Mouse (Mus musculus): ENCODE results near the gene Gm20425. TPM values are rescaled to one million over a fixed set of nuclear protein-coding genes. Genes with fewer than 3 reads are reported as not detected.

Gene Gm20425
- polyA plus RNA-seq, 1 experiment from 2014 or later: 2.2 TPM

GRCm38 (mm10) chr9:103243640-103244039 is 13.5 kb upstream of the Gm20425 start:
- Histone ChIP-seq H3K4me3 (ENCODE audit: low read depth, low read length) (no peak overlapping the region), H3K27me3 (ENCODE audit: control insufficient read depth, insufficient read depth, low read depth, low read length) (no peaks in the 10 kb centered on the region), H3K27ac (ENCODE audit: low read length) (no peak overlapping the region), H3K9me3 (replicated peaks; ENCODE audit: control insufficient read depth, low read length, poor library complexity, severe bottlenecking) (no peaks in the 10 kb centered on the region), H3K4me1 (ENCODE audit: control insufficient read depth, insufficient read depth, low read length) (no peaks in the 10 kb centered on the region), H3K4me2 (ENCODE audit: low read length) (no peak overlapping the region), H3K36me3 (ENCODE audit: control insufficient read depth, insufficient read depth, low read length) (no peaks in the 10 kb centered on the region), H3K9ac (ENCODE audit: low read depth, low read length) (no peak overlapping the region)
- 92% methylated on average over 4 of the region's 4 CpGs for WGBS
- no peak for ATAC-seq

DNA sequence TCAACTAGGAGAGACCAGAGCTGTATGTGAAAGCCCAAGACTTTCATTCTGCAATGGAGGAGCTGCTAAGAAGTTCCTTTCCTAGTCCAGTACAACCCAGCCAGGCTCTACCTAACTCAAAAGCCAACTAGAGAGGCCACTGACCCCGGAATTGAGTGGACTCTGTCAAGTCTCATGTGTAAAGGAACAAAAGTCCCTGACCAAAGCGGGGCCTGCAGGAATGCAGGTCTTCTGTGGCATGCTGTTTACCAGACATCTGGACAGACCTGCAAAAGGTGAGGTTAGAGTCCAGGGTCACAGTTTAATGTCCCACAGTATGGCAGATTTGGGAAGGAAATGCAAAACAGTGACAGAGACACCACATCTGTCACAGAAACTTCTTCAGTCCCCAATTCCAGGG is 11.1 kb upstream of the Gm20425 start:
- Histone ChIP-seq H3K9me3 (replicated peaks; ENCODE audit: control insufficient read depth, low read length, poor library complexity, severe bottlenecking) (no peaks in the 10 kb centered on the region), H3K4me1 (ENCODE audit: control insufficient read depth, insufficient read depth, low read length) (no peaks in the 10 kb centered on the region), H3K36me3 (ENCODE audit: control insufficient read depth, insufficient read depth, low read length) (no peaks in the 10 kb centered on the region), H3K4me3 (ENCODE audit: low read depth, low read length) (no peak overlapping the region), H3K9ac (ENCODE audit: low read depth, low read length) (no peak overlapping the region), H3K27me3 (ENCODE audit: control insufficient read depth, insufficient read depth, low read depth, low read length) (no peaks in the 10 kb centered on the region), H3K4me2 (ENCODE audit: low read length) (no peak overlapping the region), H3K27ac (ENCODE audit: low read length) (no peak overlapping the region)
- no peak for ATAC-seq
- WGBS: 87% methylated on average over 2 of the region's 2 CpGs

DNA sequence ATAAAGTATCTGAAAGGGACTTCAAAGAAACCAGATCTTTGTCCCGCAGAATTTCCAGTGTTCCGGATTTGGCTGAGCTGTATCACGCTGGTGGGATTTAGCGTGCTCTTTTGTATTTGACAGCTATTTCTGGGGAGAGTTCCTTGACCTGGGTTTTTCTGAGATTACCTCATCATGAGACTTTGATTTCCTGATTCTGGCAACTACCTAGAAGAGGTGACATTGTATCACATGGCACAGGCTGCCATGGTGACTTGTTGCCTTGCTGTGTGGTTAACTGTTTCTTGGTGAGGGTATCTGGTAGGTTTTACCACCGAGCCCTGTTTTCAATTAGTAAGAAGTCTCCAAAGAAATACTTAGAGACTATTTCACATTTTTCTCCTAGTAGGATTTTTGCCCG is 9.4 kb upstream of the Gm20425 start:
- no peaks in the 10 kb centered on the region for H3K9me3 ChIP-seq (replicated peaks; ENCODE audit: control insufficient read depth, low read length, poor library complexity, severe bottlenecking)
- 88% methylated on average over 6 of the region's 6 CpGs for WGBS
- no peak for ATAC-seq

DNA sequence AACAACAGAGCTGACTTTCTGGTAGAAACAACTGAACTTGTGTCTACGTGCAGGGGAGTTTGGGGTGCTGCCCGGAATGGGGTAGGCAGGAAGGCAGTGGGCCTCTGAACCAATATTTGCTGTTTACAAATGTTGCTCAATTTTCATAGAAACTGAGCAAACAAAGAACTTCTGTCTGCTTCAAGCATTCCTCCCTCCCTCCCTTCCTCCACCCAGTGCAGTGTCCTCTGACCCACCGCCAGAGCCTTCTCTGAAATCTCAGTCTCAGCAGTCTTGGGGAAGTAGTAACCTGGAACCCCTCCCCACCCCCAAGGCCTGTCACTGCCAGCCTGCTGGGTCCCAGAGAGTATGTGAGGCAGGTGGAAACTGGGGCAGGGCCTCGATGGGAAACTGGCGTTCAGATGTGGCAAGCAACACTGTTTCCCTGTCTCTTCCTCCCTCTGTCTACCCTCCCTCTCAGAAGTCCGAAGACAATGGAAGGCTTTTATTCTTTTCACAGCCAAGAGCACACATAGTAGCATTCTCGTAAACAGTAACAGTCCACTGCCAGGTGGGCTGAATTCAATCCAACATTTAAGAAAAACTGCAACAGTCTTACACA is 4.6 kb upstream of the Gm20425 start:
- ATAC-seq: no peak
- H3K9ac ChIP-seq (ENCODE audit: low read depth, low read length): no peak overlapping the region
- peaks cover 3% of the 10 kb centered on the region; the same call in 1 of the 2 replicates for H3K4me1 ChIP-seq (ENCODE audit: control insufficient read depth, insufficient read depth, low read length)
- no peaks in the 10 kb centered on the region for H3K36me3 ChIP-seq (ENCODE audit: control insufficient read depth, insufficient read depth, low read length)
- H3K27ac ChIP-seq (ENCODE audit: low read length): no peak overlapping the region
- H3K9me3 ChIP-seq (replicated peaks; ENCODE audit: control insufficient read depth, low read length, poor library complexity, severe bottlenecking): no peaks in the 10 kb centered on the region
- no peak overlapping the region for H3K4me3 ChIP-seq (ENCODE audit: low read depth, low read length)
- no peaks in the 10 kb centered on the region for H3K27me3 ChIP-seq (ENCODE audit: control insufficient read depth, insufficient read depth, low read depth, low read length)
- 57% methylated on average over 7 of the region's 7 CpGs for WGBS
- no peak overlapping the region for H3K4me2 ChIP-seq (ENCODE audit: low read length)

More for the DNA sequence above, 9.4 kb upstream of the Gm20425 start:
- Histone ChIP-seq H3K27me3 (ENCODE audit: control insufficient read depth, insufficient read depth, low read depth, low read length) (no peaks in the 10 kb centered on the region), H3K4me3 (ENCODE audit: low read depth, low read length) (no peak overlapping the region), H3K9ac (ENCODE audit: low read depth, low read length) (no peak overlapping the region), H3K36me3 (ENCODE audit: control insufficient read depth, insufficient read depth, low read length) (no peaks in the 10 kb centered on the region), H3K4me1 (ENCODE audit: control insufficient read depth, insufficient read depth, low read length) (no peaks in the 10 kb centered on the region; the same call in 1 of the 2 replicates), H3K27ac (ENCODE audit: low read length) (no peak overlapping the region), H3K4me2 (ENCODE audit: low read length) (no peak overlapping the region)

DNA sequence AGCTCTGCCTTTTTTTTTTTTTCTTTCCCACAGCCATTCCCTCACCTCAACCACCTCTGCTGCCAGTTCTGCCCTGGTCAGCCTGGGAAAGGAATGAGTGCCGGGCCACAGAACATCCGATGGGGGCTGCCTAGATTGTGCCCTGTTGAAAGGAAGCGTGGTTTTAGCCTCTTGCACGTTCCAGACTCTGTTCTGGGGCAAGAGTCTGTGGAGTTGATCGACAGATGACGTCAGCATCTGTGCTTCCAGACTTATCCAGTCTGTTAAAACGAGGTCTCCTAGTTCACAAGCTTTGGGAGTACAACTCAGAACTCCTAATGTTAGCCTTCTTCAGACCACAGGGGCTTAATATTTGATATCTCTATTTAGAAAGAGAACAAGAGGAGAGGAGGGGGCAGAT is 4.0 kb upstream of the Gm20425 start:
- 76% methylated on average over 7 of the region's 7 CpGs for WGBS
- Histone ChIP-seq H3K27ac (ENCODE audit: low read length) (no peak overlapping the region), H3K4me3 (ENCODE audit: low read depth, low read length) (no peak overlapping the region)

DNA sequence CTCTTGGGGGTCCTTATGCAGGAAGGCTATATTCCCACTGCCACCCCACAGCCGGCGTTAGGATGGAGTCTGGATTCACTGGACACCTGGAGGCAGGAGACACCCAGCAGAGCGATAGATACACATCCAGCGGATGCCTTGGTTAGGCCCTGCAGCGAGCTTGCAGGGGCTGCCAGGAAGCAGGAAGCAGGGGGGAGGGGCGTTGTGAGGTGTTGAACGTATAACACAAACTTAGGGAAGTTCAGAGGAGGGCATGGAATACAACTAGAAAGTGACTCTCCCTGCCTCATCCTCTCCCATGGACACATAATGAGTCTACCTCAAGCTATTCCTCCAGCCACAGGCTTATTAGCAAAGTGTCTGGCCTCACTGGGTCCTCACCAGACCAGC is 2.9 kb upstream of the Gm20425 start:
- H3K9ac ChIP-seq (ENCODE audit: low read depth, low read length): no peak overlapping the region
- no peaks in the 10 kb centered on the region for H3K9me3 ChIP-seq (replicated peaks; ENCODE audit: control insufficient read depth, low read length, poor library complexity, severe bottlenecking)
- H3K36me3 ChIP-seq (ENCODE audit: control insufficient read depth, insufficient read depth, low read length): no peaks in the 10 kb centered on the region
- no peak overlapping the region for H3K4me3 ChIP-seq (ENCODE audit: low read depth, low read length)
- no peaks in the 10 kb centered on the region for H3K27me3 ChIP-seq (ENCODE audit: control insufficient read depth, insufficient read depth, low read depth, low read length)
- no peak for ATAC-seq
- WGBS: 74% methylated on average over 7 of the region's 7 CpGs
- peaks cover 3% of the 10 kb centered on the region; the same call in 1 of the 2 replicates for H3K4me1 ChIP-seq (ENCODE audit: control insufficient read depth, insufficient read depth, low read length)
- H3K27ac ChIP-seq (ENCODE audit: low read length): no peak overlapping the region
- no peak overlapping the region for H3K4me2 ChIP-seq (ENCODE audit: low read length)

More for the DNA sequence above, 4.0 kb upstream of the Gm20425 start:
- H3K4me2 ChIP-seq (ENCODE audit: low read length): no peak overlapping the region
- ATAC-seq: no peak
- no peaks in the 10 kb centered on the region for H3K9me3 ChIP-seq (replicated peaks; ENCODE audit: control insufficient read depth, low read length, poor library complexity, severe bottlenecking)
- no peaks in the 10 kb centered on the region for H3K36me3 ChIP-seq (ENCODE audit: control insufficient read depth, insufficient read depth, low read length)
- H3K27me3 ChIP-seq (ENCODE audit: control insufficient read depth, insufficient read depth, low read depth, low read length): no peaks in the 10 kb centered on the region
- H3K9ac ChIP-seq (ENCODE audit: low read depth, low read length): no peak overlapping the region
- H3K4me1 ChIP-seq (ENCODE audit: control insufficient read depth, insufficient read depth, low read length): peaks cover 3% of the 10 kb centered on the region; the same call in 1 of the 2 replicates

- Histone ChIP-seq H3K4me3 (ENCODE audit: low read depth, low read length) (no peak overlapping the region), H3K36me3 (ENCODE audit: control insufficient read depth, insufficient read depth, low read length) (no peaks in the 10 kb centered on the region), H3K27me3 (ENCODE audit: control insufficient read depth, insufficient read depth, low read depth, low read length) (no peaks in the 10 kb centered on the region), H3K4me1 (ENCODE audit: control insufficient read depth, insufficient read depth, low read length) (peaks cover 3% of the 10 kb centered on the region; the same call in 1 of the 2 replicates), H3K9me3 (replicated peaks; ENCODE audit: control insufficient read depth, low read length, poor library complexity, severe bottlenecking) (no peaks in the 10 kb centered on the region), H3K9ac (ENCODE audit: low read depth, low read length) (no peak overlapping the region), H3K27ac (ENCODE audit: low read length) (no peak overlapping the region), H3K4me2 (ENCODE audit: low read length) (no peak overlapping the region)
- WGBS: 86% methylated on average over 7 of the region's 7 CpGs
- ATAC-seq: no peak
These were observed 2.3 kb upstream of the Gm20425 start for GRCm38 (mm10) chr9:103232232-103233005.

GRCm38 (mm10) chr9:103229037-103229867 is 855 bp downstream of the Gm20425 start:
- WGBS: 87% methylated on average over 15 of the region's 15 CpGs
- H3K27me3 ChIP-seq (ENCODE audit: control insufficient read depth, insufficient read depth, low read depth, low read length): no peaks in the 10 kb centered on the region
- no peak for ATAC-seq

More at GRCm38 (mm10) chr9:103229037-103229867, 855 bp downstream of the Gm20425 start:
- no peaks in the 10 kb centered on the region for H3K9me3 ChIP-seq (replicated peaks; ENCODE audit: control insufficient read depth, low read length, poor library complexity, severe bottlenecking)
- no peak overlapping the region for H3K27ac ChIP-seq (ENCODE audit: low read length)
- no peaks in the 10 kb centered on the region for H3K36me3 ChIP-seq (ENCODE audit: control insufficient read depth, insufficient read depth, low read length)
- H3K4me1 ChIP-seq (ENCODE audit: control insufficient read depth, insufficient read depth, low read length): peaks cover 3% of the 10 kb centered on the region; the same call in 1 of the 2 replicates
- H3K9ac ChIP-seq (ENCODE audit: low read depth, low read length): no peak overlapping the region
- H3K4me3 ChIP-seq (ENCODE audit: low read depth, low read length): no peak overlapping the region
- H3K4me2 ChIP-seq (ENCODE audit: low read length): no peak overlapping the region
